Mouse (Mus musculus) left cerebral cortex, postnatal 36 days (tissue): ENCODE results near the gene Tex21. TPM values are rescaled to one million over a fixed set of nuclear protein-coding genes. Genes with fewer than 3 reads are reported as not detected.
"Not testable (repeated sequence)": the region's sequence is repeated elsewhere in the genome, so short reads cannot be mapped to it uniquely, and the experiment has no call there.

Source experiments
- DNase-seq, 2 experiments: peaks; one replicate each; pipeline ENCODE4 v3.0.0; 2021 to 2022; ENCODE audit warnings: low spot score in 2 of 2, mixed read lengths in 1 of 2
- intact Hi-C: fragments of 180-260 bp; cut with DNase I; formaldehyde crosslinking; loops from one replicate; pipeline ENCODE4 v1.15.1; 2025
- total RNA-seq, 2 experiments: library from RNA; stranded (reverse); gene quantifications; 2 replicates each; pipeline ENCODE4 v1.2.3; 2021

Tex21 gene
- total RNA-seq, 2 experiments from 2014 or later: not detected

- DNase-seq: peak in 1 of 2 experiments; percentile 12
- intact Hi-C loops: no loop called here
Measured at GRCm38 (mm10) chr12:76177000-76177863, 69.3 kb downstream of the Tex21 start, which contains the start of gene Esr2. Gene Esr2, minus strand, starts transcription at chr12:76177259.

DNA sequence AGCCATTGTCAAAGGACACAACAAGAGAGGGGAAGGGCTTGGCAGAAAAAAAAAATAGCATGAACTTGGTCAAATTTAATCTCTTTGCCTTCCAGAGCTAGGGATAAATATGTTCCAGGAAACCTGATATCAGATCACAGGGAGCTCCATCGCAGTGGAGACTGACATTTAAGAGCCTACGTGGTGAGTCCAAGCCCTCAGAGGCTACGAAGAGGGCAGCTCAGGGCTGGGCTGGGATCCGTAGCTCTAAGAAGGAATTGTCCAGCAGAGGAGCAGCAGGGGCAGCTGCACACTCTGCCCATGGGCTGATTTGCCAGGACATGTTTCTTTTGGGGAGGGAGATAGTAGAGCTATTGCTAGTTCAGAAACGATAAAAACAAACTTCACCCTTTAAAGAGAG, 80.9 kb downstream of the Tex21 start:
- no peak for DNase-seq
- intact Hi-C loops: no loop called here

- intact Hi-C loops, DNase-seq: not testable (repeated sequence)
Measured at GRCm38 (mm10) chr12:76152389-76152788, 94.2 kb downstream of the Tex21 start.

Other genes with a start within 250 kb of the Tex21 start
- under 1 TPM; 0.20 to 0.34 TPM for gene Esr2, start 69.5 kb downstream of the Tex21 start, total RNA-seq
- 10 to 100 TPM; 35.0 to 36.9 TPM for gene Mthfd1, start 8.6 kb upstream of the Tex21 start, total RNA-seq
- 10 to 100 TPM; 81.3 to 94.9 TPM for gene Akap5, start 78.1 kb upstream of the Tex21 start, total RNA-seq
- gene Zbtb25, start 122.9 kb upstream of the Tex21 start, total RNA-seq: 10 to 100 TPM; 17.8 to 19.6 TPM
- 1 to 10 TPM; 4.6 to 6.6 TPM for gene Zbtb1, start 123.5 kb upstream of the Tex21 start, total RNA-seq
- gene Hspa2, start 157.4 kb upstream of the Tex21 start, total RNA-seq: 10 to 100 TPM; 62.5 to 67.5 TPM
- 1 to 10 TPM; 1.2 to 1.3 TPM for gene Ppp1r36, start 170.8 kb upstream of the Tex21 start, total RNA-seq